Mouse (Mus musculus): ENCODE data around the gene Mab21l3.

DNA sequence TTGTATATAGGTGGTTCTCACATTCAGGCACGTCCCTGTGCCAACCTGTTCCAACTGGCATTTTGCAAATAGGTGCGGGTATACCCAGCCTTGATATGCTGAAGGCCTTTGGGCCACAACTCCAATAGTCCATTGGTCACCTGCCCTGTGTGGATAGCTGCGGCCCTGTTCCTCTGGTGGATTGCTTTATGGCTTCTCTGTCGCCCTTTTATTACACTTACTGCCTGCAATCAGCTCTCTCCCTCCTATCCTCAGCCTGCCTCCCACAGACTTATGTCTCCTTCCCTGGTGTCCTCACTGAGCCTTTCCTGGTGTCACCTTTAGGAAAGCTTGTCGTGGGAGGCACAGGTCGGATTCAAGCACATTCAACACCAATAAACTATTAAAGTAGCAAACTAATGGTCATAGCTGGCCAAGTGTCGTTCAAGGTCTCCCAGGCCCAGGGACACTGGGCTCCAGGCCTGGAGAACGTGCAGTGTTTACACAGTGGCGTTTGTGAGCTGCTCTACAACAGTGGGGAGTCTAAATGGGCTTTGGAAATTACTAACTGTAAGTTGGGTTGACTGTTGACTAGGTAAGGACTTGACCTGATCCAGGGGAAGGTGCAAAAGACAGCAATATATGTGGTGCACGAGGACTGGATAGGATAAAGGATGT is 63.9 kb downstream of the Mab21l3 start:
- TF ChIP-seq CTCF (IDR thresholded peaks at IDR 0.05; ENCODE audit: low read depth, low read length) (no peak), POLR2AphosphoS5 (IDR thresholded peaks at IDR 0.05; ENCODE audit: insufficient replicate concordance, low read depth, low read length) (no peak), GATA1 (IDR thresholded peaks at IDR 0.05; ENCODE audit: borderline replicate concordance, low read length) (no peak), TAL1 (conservative IDR thresholded peaks at IDR 0.05; ENCODE audit: low read depth, low read length) (no peak), GATA2 (IDR thresholded peaks at IDR 0.05; ENCODE audit: borderline replicate concordance, low read depth, low read length) (no peak)

All from G1E (cell line).